Mouse (Mus musculus) cerebellum, adult 18-20 months (tissue): ENCODE data around the gene Rpl7a.

ENCODE experiments used
- DNase-seq, 2 experiments: peaks; one replicate each; pipeline ENCODE4 v3.0.0; 2021

The Rpl7a gene

GRCm38 (mm10) chr2:26956811-26957487 lies 46.4 kb downstream of the Rpl7a start:
- no peak for DNase-seq

- DNase-seq, result no peak
Measured at GRCm38 (mm10) chr2:26957488-26957859, 46.9 kb downstream of the Rpl7a start.

- DNase-seq, result no peak
Measured at GRCm38 (mm10) chr2:26960756-26961155, 50.2 kb downstream of the Rpl7a start.
